Mouse (Mus musculus): Measurements from ENCODE around the gene Shkbp1. TPM values are rescaled to one million over a fixed set of nuclear protein-coding genes. Genes with fewer than 3 reads are reported as not detected.

Shkbp1 gene
- polyA plus RNA-seq, 1 experiment = 41.6 TPM

- Histone ChIP-seq H3K4me1 (ENCODE audit: control insufficient read depth, insufficient read depth, low read length) (peaks cover 10% of the 10 kb centered on the region), H3K4me3 (replicated peaks; ENCODE audit: insufficient read depth, low read depth, low read length) (peak overlapping the region; percentile 12), H3K27ac (ENCODE audit: insufficient read depth, low read length) (no peak overlapping the region), H3K27me3 (ENCODE audit: control insufficient read depth, insufficient read depth, low read length) (peaks cover 8% of the 10 kb centered on the region; the same call in 1 of the 2 replicates)
- 7% methylated on average over 8 of the region's 8 CpGs for WGBS
- no peak for DNase-seq
- TF ChIP-seq POLR2A (IDR thresholded peaks at IDR 0.05; ENCODE audit: borderline replicate concordance, insufficient read depth, low read length) = no peak
- TF ChIP-seq CTCF (IDR thresholded peaks at IDR 0.05; ENCODE audit: borderline replicate concordance, insufficient read depth, low read depth, low read length) = no peak
These were observed 24.0 kb downstream of the Shkbp1 start for GRCm38 (mm10) chr7:27331854-27332253.

DNA sequence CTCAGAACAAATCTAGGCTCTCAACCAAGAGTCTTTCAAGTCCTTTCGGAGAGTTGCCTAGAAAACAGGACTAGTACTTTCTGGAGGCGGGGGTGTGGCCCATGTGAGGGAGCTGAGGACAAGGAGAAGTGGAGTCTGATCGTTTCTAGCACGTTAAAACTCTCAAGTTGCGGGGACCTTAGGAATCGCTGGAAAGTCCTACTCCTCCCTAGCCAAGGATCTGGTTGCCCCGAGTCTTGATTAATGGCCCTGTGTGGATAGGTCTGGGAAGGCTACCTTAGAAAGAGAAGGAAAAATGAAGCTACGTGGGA is 24.3 kb downstream of the Shkbp1 start:
- Histone ChIP-seq H3K4me1 (ENCODE audit: control insufficient read depth, insufficient read depth, low read length) (peaks cover 9% of the 10 kb centered on the region), H3K27me3 (ENCODE audit: control insufficient read depth, insufficient read depth, low read length) (peaks cover 8% of the 10 kb centered on the region; the same call in 1 of the 2 replicates), H3K4me3 (replicated peaks; ENCODE audit: insufficient read depth, low read depth, low read length) (no peak overlapping the region), H3K27ac (ENCODE audit: insufficient read depth, low read length) (no peak overlapping the region)
- no peak for DNase-seq
- TF ChIP-seq CTCF (IDR thresholded peaks at IDR 0.05; ENCODE audit: borderline replicate concordance, insufficient read depth, low read depth, low read length) (no peak), POLR2A (IDR thresholded peaks at IDR 0.05; ENCODE audit: borderline replicate concordance, insufficient read depth, low read length) (no peak)
- 6% methylated on average over 8 of the region's 8 CpGs for WGBS

DNA sequence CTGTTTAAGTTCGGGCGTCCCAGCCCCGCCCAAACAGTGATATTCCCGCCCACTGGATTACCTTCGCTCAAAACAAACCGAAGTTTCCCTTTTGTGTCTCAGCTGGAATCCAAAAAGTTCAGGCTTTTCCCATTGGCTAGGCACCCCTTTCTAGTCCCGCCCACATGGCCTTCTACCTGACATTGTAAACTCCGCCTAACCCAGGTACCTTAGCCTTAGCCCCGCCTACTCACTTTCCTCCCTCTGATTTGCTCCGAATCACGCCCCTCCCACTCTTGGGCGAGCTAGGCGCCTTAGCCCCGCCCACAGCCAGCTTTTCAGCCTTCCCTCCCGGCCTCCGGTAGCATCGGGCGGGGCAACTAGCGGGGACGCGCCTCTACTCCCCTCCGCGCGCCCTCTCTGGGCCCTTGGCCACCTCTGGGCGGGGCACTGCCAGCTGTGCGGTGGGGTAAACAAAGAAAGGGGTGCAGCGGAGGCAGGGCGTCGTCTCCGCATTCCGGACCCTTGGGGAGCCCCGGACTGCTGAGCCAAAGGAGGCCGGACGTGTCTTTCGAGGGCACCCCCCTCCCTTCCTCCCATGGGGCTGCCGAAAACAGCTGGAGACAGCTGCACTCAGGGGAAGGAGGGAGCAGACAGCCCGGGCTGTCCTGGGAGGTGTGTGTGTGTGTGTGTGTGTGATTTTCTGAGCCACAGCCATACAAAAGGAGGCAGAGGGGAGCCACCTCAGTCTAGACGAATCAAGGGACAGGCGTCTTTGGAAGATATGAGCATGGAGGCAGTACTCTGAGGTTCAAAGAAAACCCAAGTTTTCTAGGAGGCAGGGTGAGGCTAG is 24.9 kb downstream of the Shkbp1 start:
- WGBS = 2% methylated on average over 39 of the region's 39 CpGs
- Histone ChIP-seq H3K4me1 (ENCODE audit: control insufficient read depth, insufficient read depth, low read length) (peaks cover 11% of the 10 kb centered on the region), H3K4me3 (replicated peaks; ENCODE audit: insufficient read depth, low read depth, low read length) (no peak overlapping the region), H3K27ac (ENCODE audit: insufficient read depth, low read length) (no peak overlapping the region), H3K27me3 (ENCODE audit: control insufficient read depth, insufficient read depth, low read length) (peaks cover 8% of the 10 kb centered on the region; the same call in 1 of the 2 replicates)
- TF ChIP-seq CTCF (IDR thresholded peaks at IDR 0.05; ENCODE audit: borderline replicate concordance, insufficient read depth, low read depth, low read length) (no peak), POLR2A (IDR thresholded peaks at IDR 0.05; ENCODE audit: borderline replicate concordance, insufficient read depth, low read length) (no peak)
- peak; percentile 53 to 61 for DNase-seq

DNA sequence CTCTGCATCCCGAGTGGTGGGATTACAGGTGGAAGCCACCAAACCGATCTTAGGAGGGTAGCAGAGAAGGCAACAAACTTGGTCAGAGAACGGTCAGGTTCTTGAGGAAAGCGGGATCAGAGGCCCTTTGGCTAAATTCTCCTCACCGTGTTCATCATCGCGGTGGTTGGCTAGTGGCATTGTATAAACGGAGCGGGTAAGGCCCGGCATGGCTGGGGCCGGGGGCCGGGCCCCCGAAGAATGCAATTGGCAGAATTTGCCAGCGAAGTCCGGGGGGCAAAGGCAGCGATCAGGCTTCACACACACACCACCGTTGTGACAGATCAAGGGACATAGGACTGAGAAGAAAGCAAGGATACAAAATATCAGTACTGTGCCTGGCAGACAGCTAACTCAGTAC is 25.8 kb downstream of the Shkbp1 start:
- no peak overlapping the region for H3K27ac ChIP-seq (ENCODE audit: insufficient read depth, low read length)
- no peak for DNase-seq
- TF ChIP-seq POLR2A (IDR thresholded peaks at IDR 0.05; ENCODE audit: borderline replicate concordance, insufficient read depth, low read length) = no peak
- no peak for TF ChIP-seq CTCF (IDR thresholded peaks at IDR 0.05; ENCODE audit: borderline replicate concordance, insufficient read depth, low read depth, low read length)
- H3K4me1 ChIP-seq (ENCODE audit: control insufficient read depth, insufficient read depth, low read length) = peaks cover 11% of the 10 kb centered on the region
- 32% methylated on average over 17 of the region's 17 CpGs for WGBS
- no peak overlapping the region for H3K4me3 ChIP-seq (replicated peaks; ENCODE audit: insufficient read depth, low read depth, low read length)
- peaks cover 8% of the 10 kb centered on the region; the same call in 1 of the 2 replicates for H3K27me3 ChIP-seq (ENCODE audit: control insufficient read depth, insufficient read depth, low read length)

DNA sequence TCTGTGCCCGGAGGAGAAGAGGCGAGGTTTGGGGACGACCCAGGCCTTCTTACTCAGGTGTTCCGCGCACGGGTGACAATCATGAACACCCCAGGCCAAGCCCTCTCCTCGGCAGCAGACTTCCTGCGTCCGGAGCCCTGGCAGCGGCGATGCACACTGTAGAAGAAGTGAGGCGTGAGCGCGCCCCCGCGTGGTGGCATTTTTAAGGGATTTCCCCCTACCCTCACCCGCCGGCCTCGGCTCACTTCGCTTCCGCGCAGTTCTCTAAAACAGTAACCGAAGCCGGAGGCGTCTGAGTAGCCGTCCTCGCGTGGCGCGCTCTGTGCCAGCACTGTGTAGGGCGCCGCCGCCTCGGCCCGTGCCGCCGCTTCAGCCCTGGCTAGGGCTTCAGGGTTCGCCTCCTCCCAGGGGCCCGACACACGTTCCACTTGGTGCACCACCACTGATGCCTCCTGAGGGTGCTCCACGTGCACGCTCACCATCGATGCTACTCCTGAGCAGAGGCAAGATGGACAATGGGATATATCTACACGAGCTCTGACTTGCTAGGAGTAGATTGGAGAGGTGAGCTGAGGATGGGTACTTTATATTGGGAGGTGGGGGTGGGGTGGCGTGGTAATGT is 26.4 kb downstream of the Shkbp1 start:
- Histone ChIP-seq H3K4me3 (replicated peaks; ENCODE audit: insufficient read depth, low read depth, low read length) (peak overlapping the region; percentile 27), H3K27me3 (ENCODE audit: control insufficient read depth, insufficient read depth, low read length) (peaks cover 8% of the 10 kb centered on the region; the same call in 1 of the 2 replicates), H3K27ac (ENCODE audit: insufficient read depth, low read length) (no peak overlapping the region), H3K4me1 (ENCODE audit: control insufficient read depth, insufficient read depth, low read length) (peaks cover 11% of the 10 kb centered on the region)
- 5% methylated on average over 45 of the region's 45 CpGs for WGBS
- DNase-seq = peak; percentile 73 to 84
- TF ChIP-seq CTCF (IDR thresholded peaks at IDR 0.05; ENCODE audit: borderline replicate concordance, insufficient read depth, low read depth, low read length) (peak; percentile 59), POLR2A (IDR thresholded peaks at IDR 0.05; ENCODE audit: borderline replicate concordance, insufficient read depth, low read length) (no peak)

GRCm38 (mm10) chr7:27328648-27329047 is 27.2 kb downstream of the Shkbp1 start:
- 43% methylated on average over 16 of the region's 16 CpGs for WGBS
- DNase-seq = no peak
- Histone ChIP-seq H3K4me3 (replicated peaks; ENCODE audit: insufficient read depth, low read depth, low read length) (no peak overlapping the region), H3K27me3 (ENCODE audit: control insufficient read depth, insufficient read depth, low read length) (peaks cover 5% of the 10 kb centered on the region; the same call in 1 of the 2 replicates), H3K27ac (ENCODE audit: insufficient read depth, low read length) (no peak overlapping the region), H3K4me1 (ENCODE audit: control insufficient read depth, insufficient read depth, low read length) (peaks cover 11% of the 10 kb centered on the region)
- no peak for TF ChIP-seq POLR2A (IDR thresholded peaks at IDR 0.05; ENCODE audit: borderline replicate concordance, insufficient read depth, low read length)
- TF ChIP-seq CTCF (IDR thresholded peaks at IDR 0.05; ENCODE audit: borderline replicate concordance, insufficient read depth, low read depth, low read length) = no peak

DNA sequence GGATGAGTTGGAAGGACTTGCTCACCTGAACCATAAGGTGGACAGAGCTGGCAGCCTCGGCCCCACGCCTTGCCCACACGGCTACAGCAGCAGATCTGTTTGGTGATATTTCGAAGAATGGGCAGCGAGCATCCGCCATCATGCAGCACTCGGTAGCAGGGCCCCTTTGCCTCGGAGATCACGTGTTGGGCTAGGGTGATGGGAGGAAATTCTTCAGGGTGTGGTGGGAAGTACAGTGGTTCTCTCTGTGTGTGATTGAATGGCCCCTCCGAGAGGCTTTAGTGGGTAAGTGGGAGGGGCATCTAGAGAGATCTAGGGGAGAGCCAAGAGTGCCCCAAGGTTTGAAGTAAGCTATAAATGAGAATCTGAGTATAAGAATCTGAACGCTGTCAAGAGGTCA is 27.7 kb downstream of the Shkbp1 start:
- H3K27ac ChIP-seq (ENCODE audit: insufficient read depth, low read length) = no peak overlapping the region
- TF ChIP-seq CTCF (IDR thresholded peaks at IDR 0.05; ENCODE audit: borderline replicate concordance, insufficient read depth, low read depth, low read length) (no peak), POLR2A (IDR thresholded peaks at IDR 0.05; ENCODE audit: borderline replicate concordance, insufficient read depth, low read length) (no peak)
- DNase-seq = no peak
- peaks cover 1% of the 10 kb centered on the region; the same call in 1 of the 2 replicates for H3K27me3 ChIP-seq (ENCODE audit: control insufficient read depth, insufficient read depth, low read length)
- peaks cover 11% of the 10 kb centered on the region for H3K4me1 ChIP-seq (ENCODE audit: control insufficient read depth, insufficient read depth, low read length)
- H3K4me3 ChIP-seq (replicated peaks; ENCODE audit: insufficient read depth, low read depth, low read length) = no peak overlapping the region
- WGBS = 93% methylated on average over 11 of the region's 11 CpGs

Data from cerebellum, adult 2 months (tissue).